Mouse (Mus musculus) lung, adult 2 months (tissue): ENCODE data around the gene Cdh4.

Experiments used
- CTCF ChIP-seq: fragments of 200-500 bp; IDR thresholded peaks from 2 replicates; pipeline ENCODE4 v1.5.1; 2011; ENCODE audit warnings: mild to moderate bottlenecking, low read length, control low read depth; ENCODE audit not compliant: insufficient read depth
- POLR2A ChIP-seq: fragments of 200-500 bp; IDR thresholded peaks from 2 replicates; pipeline ENCODE4 v1.6.1; 2011; ENCODE audit warnings: low read depth, mild to moderate bottlenecking, control low read depth, low read length, borderline replicate concordance; ENCODE audit errors: extremely low read depth

- TF ChIP-seq CTCF (peak; percentile 63), POLR2A (no peak)
Observed at GRCm38 (mm10) chr2:179681386-179681785, 239.2 kb downstream of the Cdh4 start.
